Mouse (Mus musculus): ENCODE data around the gene Jmjd8.

Jmjd8 gene

GRCm38 (mm10) chr17:25808789-25809605, 19.7 kb upstream of the Jmjd8 start, which contains the start of gene Fbxl16:
Gene Fbxl16, plus strand, starts transcription at chr17:25809085.
- DNase-seq (ENCODE audit: low read depth, low spot score) = peak; percentile 89

- peak; percentile 41 for DNase-seq (ENCODE audit: low read depth, low spot score)
Observed at GRCm38 (mm10) chr17:25809606-25810340, 18.9 kb upstream of the Jmjd8 start.

GRCm38 (mm10) chr17:25810890-25811289, 17.8 kb upstream of the Jmjd8 start:
- no peak for DNase-seq (ENCODE audit: low read depth, low spot score)

GRCm38 (mm10) chr17:25813471-25813870, 15.2 kb upstream of the Jmjd8 start:
- peak; percentile 94 for DNase-seq (ENCODE audit: low read depth, low spot score)

- DNase-seq (ENCODE audit: low read depth, low spot score) = no peak
Observed at GRCm38 (mm10) chr17:25817662-25818061, 11.0 kb upstream of the Jmjd8 start.

GRCm38 (mm10) chr17:25818851-25819780, 9.6 kb upstream of the Jmjd8 start:
- no peak for DNase-seq (ENCODE audit: low read depth, low spot score)

- DNase-seq (ENCODE audit: low read depth, low spot score) = peak; percentile 87
Observed at GRCm38 (mm10) chr17:25823452-25823851, 5.2 kb upstream of the Jmjd8 start, which contains the start of gene Wdr24. Gene Wdr24, plus strand, starts transcription at chr17:25823627.

- DNase-seq (ENCODE audit: low read depth, low spot score) = no peak
Observed at GRCm38 (mm10) chr17:25824362-25825142, 4.1 kb upstream of the Jmjd8 start.

- no peak for DNase-seq (ENCODE audit: low read depth, low spot score)
Observed at GRCm38 (mm10) chr17:25825311-25825710, 3.4 kb upstream of the Jmjd8 start.

- no peak for DNase-seq (ENCODE audit: low read depth, low spot score)
Observed at GRCm38 (mm10) chr17:25825984-25826570, 2.6 kb upstream of the Jmjd8 start.

- no peak for DNase-seq (ENCODE audit: low read depth, low spot score)
Observed at GRCm38 (mm10) chr17:25827011-25827410, 1.7 kb upstream of the Jmjd8 start.

- no peak for DNase-seq (ENCODE audit: low read depth, low spot score)
Observed at GRCm38 (mm10) chr17:25827546-25828222, 983 bp upstream of the Jmjd8 start.

- no peak for DNase-seq (ENCODE audit: low read depth, low spot score)
Observed at GRCm38 (mm10) chr17:25828223-25828594, 458 bp upstream of the Jmjd8 start.

GRCm38 (mm10) chr17:25829558-25830017, 921 bp downstream of the Jmjd8 start:
- no peak for DNase-seq (ENCODE audit: low read depth, low spot score)

GRCm38 (mm10) chr17:25830200-25830753, 1.6 kb downstream of the Jmjd8 start:
- DNase-seq (ENCODE audit: low read depth, low spot score) = no peak

- no peak for DNase-seq (ENCODE audit: low read depth, low spot score)
Observed at GRCm38 (mm10) chr17:25830806-25831431, 2.3 kb downstream of the Jmjd8 start.

GRCm38 (mm10) chr17:25831451-25832281, 3.0 kb downstream of the Jmjd8 start:
- DNase-seq (ENCODE audit: low read depth, low spot score) = no peak

Data from mesoderm, embryonic 11.5 days (tissue).